Mouse (Mus musculus) CH12.LX (cell line): ENCODE data around the gene Fosl1. TPM values are rescaled to one million over a fixed set of nuclear protein-coding genes. Genes with fewer than 3 reads are reported as not detected.
"Not testable (repeated sequence)": the region's sequence is repeated elsewhere in the genome, so short reads cannot be mapped to it uniquely, and the experiment has no call there.

Experiments used
- DNase-seq: peaks from one replicate; pipeline ENCODE4 v3.0.0-alpha.2; 2013; ENCODE audit errors: extremely low read depth
- H3K27ac ChIP-seq: 2 replicates; pipeline ENCODE4 v1.5.1; 2012; ENCODE audit warnings: low read depth, mild to moderate bottlenecking, control low read depth, moderate library complexity; ENCODE audit not compliant: insufficient read depth
- H3K27me3 ChIP-seq: replicated peaks from 2 replicates; pipeline ENCODE3; 2012; ENCODE audit warnings: inconsistent platforms
- H3K36me3 ChIP-seq, 2 experiments: replicated peaks in 1 of 2; 2 replicates each; pipeline versions ENCODE3 to v1.6.1; 2012; ENCODE audit warnings: inconsistent platforms in 1 of 2, low read length in 1 of 2, mild to moderate bottlenecking in 1 of 2, mixed read lengths in 1 of 2, moderate library complexity in 1 of 2; ENCODE audit not compliant: control insufficient read depth in 1 of 2, insufficient read depth in 1 of 2
- H3K4me1 ChIP-seq, 2 experiments: 2 replicates each; pipeline ENCODE4 v1.6.1; 2012; ENCODE audit warnings: inconsistent platforms in 1 of 2, moderate library complexity in 1 of 2; ENCODE audit not compliant: insufficient read depth in 2 of 2, control insufficient read depth in 1 of 2
- H3K4me2 ChIP-seq: 2 replicates; pipeline ENCODE4 v1.6.1; 2012; ENCODE audit warnings: low read depth, mild to moderate bottlenecking, control low read depth; ENCODE audit not compliant: poor library complexity, insufficient read depth, severe bottlenecking
- H3K4me3 ChIP-seq, 3 experiments: fragments of 150-350 bp in 1 of 3; sonication (generic) in 1 of 3; replicated peaks in 1 of 3; 2 replicates each; pipeline versions ENCODE3 to v1.5.1; 2011 to 2012; ENCODE audit warnings: low read depth in 2 of 3, low read length in 2 of 3, mild to moderate bottlenecking in 2 of 3, moderate library complexity in 2 of 3, control low read depth in 1 of 3, improper control_type of control experiment in 1 of 3, inconsistent platforms in 1 of 3, mixed read lengths in 1 of 3; ENCODE audit not compliant: poor library complexity in 1 of 3
- H3K79me2 ChIP-seq: replicated peaks from 2 replicates; pipeline ENCODE4 v1.6.1; 2012; ENCODE audit warnings: mild to moderate bottlenecking, moderate library complexity; ENCODE audit not compliant: control insufficient read depth, poor library complexity, insufficient read depth, severe bottlenecking; ENCODE audit errors: extremely low read depth
- H3K9ac ChIP-seq: 2 replicates; pipeline ENCODE4 v1.6.1; 2012; ENCODE audit warnings: low read depth, mild to moderate bottlenecking, control low read depth, moderate library complexity; ENCODE audit not compliant: insufficient read depth
- H3K9me3 ChIP-seq: replicated peaks from 2 replicates; pipeline ENCODE3; 2012; ENCODE audit warnings: low read length, inconsistent platforms, mixed read lengths
- CHD1 ChIP-seq: IDR thresholded peaks from 2 replicates; pipeline ENCODE4 v1.6.1; 2012; ENCODE audit warnings: low read depth, low read length, improper control_type of control experiment, inconsistent platforms
- CHD2 ChIP-seq: IDR thresholded peaks from 2 replicates; pipeline ENCODE4 v1.6.1; 2011; ENCODE audit warnings: low read length, improper control_type of control experiment
- CTCF ChIP-seq, 2 experiments: IDR thresholded peaks in 1 of 2; conservative IDR thresholded peaks in 1 of 2; 2 replicates each; pipeline ENCODE4 v1.5.1; 2011 to 2012; ENCODE audit warnings: low read depth in 2 of 2, low read length in 2 of 2, improper control_type of control experiment in 1 of 2, inconsistent platforms in 1 of 2, mild to moderate bottlenecking in 1 of 2, moderate library complexity in 1 of 2
- EP300 ChIP-seq: IDR thresholded peaks from 2 replicates; pipeline ENCODE4 v1.6.1; 2011; ENCODE audit warnings: low read length, improper control_type of control experiment
- GABPA ChIP-seq: IDR thresholded peaks from 2 replicates; pipeline ENCODE4 v1.6.1; 2012; ENCODE audit warnings: low read depth, low read length, improper control_type of control experiment, inconsistent platforms; ENCODE audit not compliant: insufficient replicate concordance
- HCFC1 ChIP-seq: IDR thresholded peaks from 2 replicates; pipeline ENCODE4 v1.6.1; 2012; ENCODE audit warnings: low read depth, mild to moderate bottlenecking, inconsistent platforms, low read length, improper control_type of control experiment
- MXI1 ChIP-seq: IDR thresholded peaks from 2 replicates; pipeline ENCODE4 v1.6.1; 2011; ENCODE audit warnings: mild to moderate bottlenecking, low read depth, low read length, improper control_type of control experiment
- MYC ChIP-seq: IDR thresholded peaks from 2 replicates; pipeline ENCODE4 v1.6.1; 2011; ENCODE audit warnings: low read depth, mild to moderate bottlenecking, improper control_type of control experiment, low read length
- NELFE ChIP-seq: IDR thresholded peaks from 2 replicates; pipeline ENCODE4 v1.6.1; 2011; ENCODE audit warnings: low read depth, low read length, improper control_type of control experiment
- NRF1 ChIP-seq: IDR thresholded peaks from 2 replicates; pipeline ENCODE4 v1.6.1; 2014; ENCODE audit warnings: low read depth, mild to moderate bottlenecking, inconsistent platforms, low read length, improper control_type of control experiment, moderate library complexity
- RAD21 ChIP-seq: IDR thresholded peaks from 2 replicates; pipeline ENCODE4 v1.6.1; 2011; ENCODE audit warnings: low read depth, mild to moderate bottlenecking, low read length, improper control_type of control experiment, moderate library complexity
- SIN3A ChIP-seq: IDR thresholded peaks from 2 replicates; pipeline ENCODE4 v1.6.1; 2012; ENCODE audit warnings: low read length, improper control_type of control experiment, inconsistent platforms
- SMC3 ChIP-seq: IDR thresholded peaks from 2 replicates; pipeline ENCODE4 v1.6.1; 2011; ENCODE audit warnings: low read depth, low read length, improper control_type of control experiment
- TBP ChIP-seq: conservative IDR thresholded peaks from 2 replicates; pipeline ENCODE4 v1.6.1; 2011; ENCODE audit warnings: low read depth, low read length, improper control_type of control experiment
- dilution Hi-C: fragments of 300-500 bp; cut with MboI; formaldehyde crosslinking; loops from 2 replicates; pipeline ENCODE4 v1.14.3; 2020; ENCODE audit warnings: low sequenced_read_pairs; ENCODE audit not compliant: extremely low pct_unique_long_range_greater_than_20kb, extremely low pct_ligation_motif_present
- in situ Hi-C: fragments of 300-500 bp; cut with MboI; formaldehyde crosslinking; loops from 3 replicates; pipeline ENCODE4 v1.14.3; 2019; ENCODE audit warnings: low sequenced_read_pairs, low pct_ligation_motif_present, low pct_unique_long_range_greater_than_20kb, mixed read lengths
- polyA plus RNA-seq: library from polyadenylated mRNA; unstranded; fragments of >175 nt; gene quantifications from 2 replicates; pipeline ENCODE4 v1.2.1, GENCODE M21; 2012; ENCODE audit warnings: low read depth; ENCODE audit not compliant: insufficient read length
- total RNA-seq, 2 experiments: library from RNA; depleted of rRNA; stranded (reverse); fragments of 300-350 nt in 1 of 2; fragments of >200 nt in 1 of 2; gene quantifications; 2 replicates each; pipeline ENCODE4 v1.2.3; 2012 to 2014

Gene Fosl1
- total and polyA plus RNA-seq, 3 experiments = not detected

DNA sequence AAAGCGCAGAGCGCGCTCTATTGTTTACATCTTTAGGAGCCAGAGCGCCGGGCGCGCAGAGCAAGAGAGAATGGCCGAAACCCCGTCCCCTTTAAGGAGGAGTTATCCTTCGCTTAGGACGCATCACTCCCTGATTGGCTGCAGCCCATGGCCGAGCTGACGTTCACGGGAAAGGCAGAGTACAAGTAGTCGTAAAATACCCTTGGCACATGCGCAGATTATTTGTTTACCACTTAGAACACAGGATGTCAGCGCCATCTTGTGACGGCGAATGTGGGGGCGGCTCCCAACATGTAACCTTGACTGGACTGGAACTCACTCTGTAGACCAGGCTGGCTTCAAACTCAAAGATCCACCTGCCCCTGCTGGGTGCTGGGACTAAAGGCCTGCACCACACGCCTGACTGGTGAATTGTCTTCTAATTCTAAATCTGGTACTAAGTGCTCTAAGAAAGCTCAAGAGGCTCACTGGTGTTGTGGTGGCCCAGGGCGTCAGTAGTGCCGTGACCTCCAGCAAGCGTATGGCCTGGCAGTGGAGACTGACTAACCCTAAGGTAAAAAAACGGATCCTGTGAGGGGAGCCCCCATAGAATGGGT is 40.7 kb upstream of the Fosl1 start:
- peak overlapping the region; percentile 71 for H3K27ac ChIP-seq
- peak; percentile 67 for DNase-seq
- in situ Hi-C loops, H3K36me3 ChIP-seq, H3K27me3 ChIP-seq, H3K9me3 ChIP-seq, dilution Hi-C loops, H3K79me2 ChIP-seq, H3K4me2 ChIP-seq: not testable (repeated sequence)
- peaks cover 6 to 26% of the 10 kb centered on the region in 2 experiments; a peak in 3 of 4 replicates for H3K4me1 ChIP-seq
- TF ChIP-seq RAD21 = peak; percentile 5; the same call in 1 of the 2 replicates
- TF ChIP-seq NRF1 = peak; percentile 72
- peak in 1 of 2 experiments; percentile 24; a peak in 1 of 4 replicates for TF ChIP-seq CTCF (conservative IDR thresholded peaks at IDR 0.05 in 1 of 2, IDR thresholded peaks at IDR 0.05 in 1 of 2; ENCODE audit: low read depth in 2 of 2, low read length in 2 of 2)
- TF ChIP-seq TBP = 0 out of 2 replicates have a peak, but pooled peaks have one; percentile 38
- TF ChIP-seq SIN3A = peak; percentile 48; the same call in 1 of the 2 replicates
- 0 out of 2 replicates have a peak, but pooled peaks have one; percentile 10 for TF ChIP-seq NELFE
- H3K4me3 ChIP-seq = peak overlapping the region; percentile 63 to 83 (median 75)
- peak overlapping the region; percentile 64 for H3K9ac ChIP-seq

DNA sequence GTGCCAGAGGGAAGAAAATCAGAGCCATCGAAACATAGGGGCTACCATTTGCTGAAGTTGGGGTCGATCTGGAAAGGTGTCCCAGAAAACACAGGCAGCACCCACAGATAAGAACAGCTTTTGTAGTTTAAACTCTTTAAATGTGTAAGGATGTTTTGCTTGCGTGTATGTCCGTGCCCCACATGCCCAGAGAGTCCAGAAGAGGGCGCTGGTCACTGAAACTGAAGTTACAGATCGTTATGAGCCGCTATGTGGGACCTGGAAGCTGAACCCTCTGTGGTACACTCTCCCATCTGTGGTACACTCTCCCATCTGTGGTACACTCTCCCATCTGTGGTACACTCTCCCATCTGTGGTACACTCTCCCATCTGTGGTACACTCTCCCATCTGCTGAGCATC is 40.2 kb upstream of the Fosl1 start:
- peak overlapping the region; percentile 63 to 83 (median 75) for H3K4me3 ChIP-seq
- dilution Hi-C loops (no loop called here), in situ Hi-C loops (no loop called here)
- peaks cover 9 to 26% of the 10 kb centered on the region in 2 experiments; a peak in 3 of 4 replicates for H3K4me1 ChIP-seq
- no peaks in the 10 kb centered on the region for H3K9me3 ChIP-seq
- peak overlapping the region; percentile 71 for H3K27ac ChIP-seq
- peak overlapping the region; percentile 65 for H3K9ac ChIP-seq
- 0 out of 2 replicates have a peak overlapping the region, but pooled peaks have one; percentile 24 for H3K4me2 ChIP-seq
- H3K27me3 ChIP-seq = no peaks in the 10 kb centered on the region
- peaks cover 0 to 6% of the 10 kb centered on the region in 2 experiments for H3K36me3 ChIP-seq
- no peaks in the 10 kb centered on the region for H3K79me2 ChIP-seq
- TF ChIP-seq SMC3 = peak; percentile 41
- TF ChIP-seq MXI1 = peak; percentile 21
- peak; percentile 37 for TF ChIP-seq RAD21
- 0 out of 2 replicates have a peak, but pooled peaks have one; percentile 28 for TF ChIP-seq CHD1
- 0 out of 2 replicates have a peak, but pooled peaks have one; percentile 14 for TF ChIP-seq MYC
- no peak for TF ChIP-seq EP300
- TF ChIP-seq HCFC1 = peak; percentile 14; the same call in 1 of the 2 replicates
- no peak for TF ChIP-seq GABPA
- peak; percentile 52 to 68 for TF ChIP-seq CTCF (conservative IDR thresholded peaks at IDR 0.05 in 1 of 2, IDR thresholded peaks at IDR 0.05 in 1 of 2; ENCODE audit: low read depth in 2 of 2, low read length in 2 of 2)
- TF ChIP-seq CHD2 = no peak
- peak; percentile 83 for DNase-seq
